Mouse (Mus musculus): ENCODE results near the gene Tubgcp3. TPM values are rescaled to one million over a fixed set of nuclear protein-coding genes. Genes with fewer than 3 reads are reported as not detected.

Gene Tubgcp3
- total RNA-seq (2014; rRNA removed): 12.8 and 19.1 TPM in 2 replicates
- 14.4 and 21.9 TPM in 2 replicates for polyA plus RNA-seq (2012; rRNA removed)

GRCm38 (mm10) chr8:12672056-12672881 is at the start of gene Tubgcp3:
TSS of gene Tubgcp3 (minus strand) at chr8:12672248.
- DNase-seq (ENCODE audit: extremely low read depth, low read depth, low spot score): peak; percentile 58
- peak within 1 kb of the TSS; percentile 22 for H3K27ac ChIP-seq (replicated peaks; ENCODE audit: insufficient read depth, low read depth, low read length)
- no peaks in the 10 kb centered on the region for H3K27me3 ChIP-seq (ENCODE audit: control insufficient read depth, insufficient read depth, low read length)
- WGBS: 3% methylated on average over 65 of the region's 65 CpGs
- H3K4me3 ChIP-seq (ENCODE audit: insufficient read depth, low read depth, low read length): peak within 1 kb of the TSS; percentile 90
- H3K4me1 ChIP-seq (ENCODE audit: control insufficient read depth, insufficient read depth, low read length): peaks cover 3% of the 10 kb centered on the region; the same call in 1 of the 2 replicates
- H3K9ac ChIP-seq (ENCODE audit: low read depth, low read length): peak within 1 kb of the TSS; percentile 88
- peaks cover 24% of the 10 kb centered on the region for H3K79me2 ChIP-seq (ENCODE audit: control insufficient read depth, insufficient read depth, low read length)
- TF ChIP-seq POLR2A (IDR thresholded peaks at IDR 0.05; ENCODE audit: extremely low read depth, insufficient read depth, low read length): no peak
- no peaks in the 10 kb centered on the region for H3K36me3 ChIP-seq (ENCODE audit: control insufficient read depth, insufficient read depth, low read length)

- Histone ChIP-seq H3K4me1 (ENCODE audit: control insufficient read depth, insufficient read depth, low read length) (peaks cover 33% of the 10 kb centered on the region), H3K27me3 (ENCODE audit: control insufficient read depth, insufficient read depth, low read length) (no peaks in the 10 kb centered on the region), H3K79me2 (ENCODE audit: control insufficient read depth, insufficient read depth, low read length) (no peaks in the 10 kb centered on the region), H3K36me3 (ENCODE audit: control insufficient read depth, insufficient read depth, low read length) (no peaks in the 10 kb centered on the region), H3K9ac (ENCODE audit: low read depth, low read length) (peak overlapping the region; percentile 20; the same call in 1 of the 2 replicates), H3K27ac (replicated peaks; ENCODE audit: insufficient read depth, low read depth, low read length) (peak overlapping the region; percentile 72), H3K4me3 (ENCODE audit: insufficient read depth, low read depth, low read length) (no peak overlapping the region)
- peak; percentile 83 for DNase-seq (ENCODE audit: extremely low read depth, low read depth, low spot score)
- WGBS: 17% methylated on average over 9 of the region's 9 CpGs
- TF ChIP-seq CTCF (IDR thresholded peaks at IDR 0.05; ENCODE audit: low read depth, low read length): no peak
Measured at GRCm38 (mm10) chr8:12719091-12719490, 47.0 kb upstream of the Tubgcp3 start.

- WGBS: 35% methylated on average over 18 of the region's 18 CpGs
- H3K4me1 ChIP-seq (ENCODE audit: control insufficient read depth, insufficient read depth, low read length): peaks cover 38% of the 10 kb centered on the region
- peak overlapping the region; percentile 69 for H3K27ac ChIP-seq (replicated peaks; ENCODE audit: insufficient read depth, low read depth, low read length)
- no peaks in the 10 kb centered on the region for H3K79me2 ChIP-seq (ENCODE audit: control insufficient read depth, insufficient read depth, low read length)
- no peaks in the 10 kb centered on the region for H3K36me3 ChIP-seq (ENCODE audit: control insufficient read depth, insufficient read depth, low read length)
- H3K27me3 ChIP-seq (ENCODE audit: control insufficient read depth, insufficient read depth, low read length): no peaks in the 10 kb centered on the region
- TF ChIP-seq POLR2A (IDR thresholded peaks at IDR 0.05; ENCODE audit: extremely low read depth, insufficient read depth, low read length) (no peak), CTCF (IDR thresholded peaks at IDR 0.05; ENCODE audit: low read depth, low read length) (no peak)
- no peak overlapping the region for H3K4me3 ChIP-seq (ENCODE audit: insufficient read depth, low read depth, low read length)
- peak; percentile 90 for DNase-seq (ENCODE audit: extremely low read depth, low read depth, low spot score)
- H3K9ac ChIP-seq (ENCODE audit: low read depth, low read length): no peak overlapping the region
Measured at GRCm38 (mm10) chr8:12715861-12716585, 44.0 kb upstream of the Tubgcp3 start.

GRCm38 (mm10) chr8:12711623-12712022 is 39.6 kb upstream of the Tubgcp3 start:
- peak; percentile 100 for DNase-seq (ENCODE audit: extremely low read depth, low read depth, low spot score)
- WGBS: 16% methylated on average over 7 of the region's 7 CpGs
- TF ChIP-seq POLR2A (IDR thresholded peaks at IDR 0.05; ENCODE audit: extremely low read depth, insufficient read depth, low read length) (no peak), CTCF (IDR thresholded peaks at IDR 0.05; ENCODE audit: low read depth, low read length) (no peak)
- Histone ChIP-seq H3K79me2 (ENCODE audit: control insufficient read depth, insufficient read depth, low read length) (no peaks in the 10 kb centered on the region), H3K27me3 (ENCODE audit: control insufficient read depth, insufficient read depth, low read length) (no peaks in the 10 kb centered on the region), H3K36me3 (ENCODE audit: control insufficient read depth, insufficient read depth, low read length) (no peaks in the 10 kb centered on the region), H3K27ac (replicated peaks; ENCODE audit: insufficient read depth, low read depth, low read length) (peak overlapping the region; percentile 59), H3K4me1 (ENCODE audit: control insufficient read depth, insufficient read depth, low read length) (peaks cover 20% of the 10 kb centered on the region), H3K9ac (ENCODE audit: low read depth, low read length) (no peak overlapping the region), H3K4me3 (ENCODE audit: insufficient read depth, low read depth, low read length) (no peak overlapping the region)

GRCm38 (mm10) chr8:12703597-12703996 is 31.5 kb upstream of the Tubgcp3 start:
- WGBS: 83% methylated on average over 4 of the region's 4 CpGs
- no peak for DNase-seq (ENCODE audit: extremely low read depth, low read depth, low spot score)
- TF ChIP-seq POLR2A (IDR thresholded peaks at IDR 0.05; ENCODE audit: extremely low read depth, insufficient read depth, low read length): no peak
- TF ChIP-seq CTCF (IDR thresholded peaks at IDR 0.05; ENCODE audit: low read depth, low read length): no peak
- Histone ChIP-seq H3K27ac (replicated peaks; ENCODE audit: insufficient read depth, low read depth, low read length) (no peak overlapping the region), H3K4me3 (ENCODE audit: insufficient read depth, low read depth, low read length) (no peak overlapping the region), H3K36me3 (ENCODE audit: control insufficient read depth, insufficient read depth, low read length) (no peaks in the 10 kb centered on the region), H3K4me1 (ENCODE audit: control insufficient read depth, insufficient read depth, low read length) (no peaks in the 10 kb centered on the region), H3K27me3 (ENCODE audit: control insufficient read depth, insufficient read depth, low read length) (no peaks in the 10 kb centered on the region), H3K79me2 (ENCODE audit: control insufficient read depth, insufficient read depth, low read length) (no peaks in the 10 kb centered on the region), H3K9ac (ENCODE audit: low read depth, low read length) (no peak overlapping the region)
